Mouse (Mus musculus): ENCODE data around the gene Zdhhc20. TPM values are rescaled to one million over a fixed set of nuclear protein-coding genes. Genes with fewer than 3 reads are reported as not detected.
"Not testable (repeated sequence)": the region's sequence is repeated elsewhere in the genome, so short reads cannot be mapped to it uniquely, and the experiment has no call there.

The Zdhhc20 gene
- polyA plus RNA-seq, 1 experiment from 2014 or later: 33.8 TPM

DNA sequence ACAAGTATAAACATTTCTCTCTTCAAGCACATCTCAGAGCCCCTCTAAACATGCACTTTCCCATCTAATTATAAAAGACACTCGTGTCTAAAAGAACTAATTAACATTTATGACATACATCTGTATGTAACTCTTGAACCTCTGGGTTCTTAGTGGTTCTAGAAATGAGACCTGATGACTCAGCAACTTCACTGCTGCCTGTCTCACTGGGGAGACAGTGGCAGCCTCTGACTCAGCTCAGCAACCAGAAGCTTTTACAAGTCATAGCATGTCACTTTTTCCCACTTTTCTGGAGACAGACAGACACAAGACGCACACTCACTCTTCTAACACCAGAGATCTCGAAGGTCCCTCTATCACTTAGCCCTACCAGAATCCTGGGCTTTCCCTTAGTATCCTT, 39.7 kb downstream of the Zdhhc20 start:
- no peak overlapping the region for H3K27ac ChIP-seq (ENCODE audit: low read depth, low read length)
- no peak overlapping the region for H3K9ac ChIP-seq (ENCODE audit: low read depth, low read length)
- no peak for ATAC-seq
- WGBS: 88% methylated on average over 3 of the region's 3 CpGs
- H3K4me3 ChIP-seq (ENCODE audit: low read length): no peak overlapping the region
- no peaks in the 10 kb centered on the region for H3K9me3 ChIP-seq (ENCODE audit: control insufficient read depth, low read length)
- H3K4me1 ChIP-seq (ENCODE audit: control insufficient read depth, insufficient read depth, low read depth, low read length): no peaks in the 10 kb centered on the region
- H3K4me2 ChIP-seq (ENCODE audit: low read length): no peak overlapping the region
- peaks cover 5% of the 10 kb centered on the region for H3K36me3 ChIP-seq (ENCODE audit: control insufficient read depth, insufficient read depth, low read length)
- no peaks in the 10 kb centered on the region for H3K27me3 ChIP-seq (replicated peaks; ENCODE audit: control insufficient read depth, insufficient read depth, low read length)

DNA sequence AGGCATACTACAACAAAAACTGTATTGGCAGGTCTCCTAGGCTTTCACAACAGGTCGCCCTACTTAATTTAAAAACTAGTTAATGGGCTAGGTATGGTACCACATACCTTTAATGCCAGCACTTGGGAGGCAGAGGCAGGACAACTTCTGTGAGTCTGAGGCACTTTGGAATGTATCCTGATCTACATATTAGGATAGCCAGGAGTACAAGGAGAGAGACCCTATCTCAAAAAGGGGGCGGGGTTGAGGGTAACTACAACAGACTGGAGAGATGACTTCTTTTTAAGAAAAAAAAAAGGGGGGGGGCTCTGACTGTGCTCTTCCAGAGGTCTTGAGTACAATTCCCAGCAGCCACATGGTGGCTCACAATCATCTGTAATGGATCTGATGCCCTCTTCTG, 41.4 kb downstream of the Zdhhc20 start:
- H3K27me3 ChIP-seq (replicated peaks; ENCODE audit: control insufficient read depth, insufficient read depth, low read length): no peaks in the 10 kb centered on the region
- WGBS: 97% methylated on average over 2 of the region's 2 CpGs
- no peak overlapping the region for H3K27ac ChIP-seq (ENCODE audit: low read depth, low read length)
- no peaks in the 10 kb centered on the region for H3K4me1 ChIP-seq (ENCODE audit: control insufficient read depth, insufficient read depth, low read depth, low read length)
- H3K4me2 ChIP-seq (ENCODE audit: low read length): no peak overlapping the region
- H3K4me3 ChIP-seq (ENCODE audit: low read length): no peak overlapping the region
- peaks cover 7% of the 10 kb centered on the region for H3K36me3 ChIP-seq (ENCODE audit: control insufficient read depth, insufficient read depth, low read length)
- no peaks in the 10 kb centered on the region for H3K9me3 ChIP-seq (ENCODE audit: control insufficient read depth, low read length)
- ATAC-seq: no peak
- no peak overlapping the region for H3K9ac ChIP-seq (ENCODE audit: low read depth, low read length)

DNA sequence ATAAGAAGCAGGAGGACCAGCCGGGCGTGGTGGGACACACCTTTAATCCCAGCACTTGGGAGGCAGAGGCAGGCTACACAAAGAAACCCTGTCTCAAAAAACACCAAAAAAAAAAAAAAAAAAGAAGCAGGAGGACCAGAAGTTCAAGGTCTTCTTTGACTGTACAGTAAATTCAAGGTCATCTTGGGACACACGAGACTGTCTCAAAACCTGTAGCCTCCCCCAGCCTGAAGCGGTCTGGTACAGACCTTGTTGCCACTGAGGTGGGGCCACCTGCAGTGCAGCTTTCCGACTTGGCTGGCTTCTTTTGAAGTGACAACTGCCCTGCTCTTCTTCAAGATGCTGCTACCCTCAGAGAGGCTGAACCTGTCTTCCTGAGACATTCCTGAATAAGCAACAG, 42.0 kb downstream of the Zdhhc20 start:
- WGBS: 82% methylated on average over 5 of the region's 5 CpGs

DNA sequence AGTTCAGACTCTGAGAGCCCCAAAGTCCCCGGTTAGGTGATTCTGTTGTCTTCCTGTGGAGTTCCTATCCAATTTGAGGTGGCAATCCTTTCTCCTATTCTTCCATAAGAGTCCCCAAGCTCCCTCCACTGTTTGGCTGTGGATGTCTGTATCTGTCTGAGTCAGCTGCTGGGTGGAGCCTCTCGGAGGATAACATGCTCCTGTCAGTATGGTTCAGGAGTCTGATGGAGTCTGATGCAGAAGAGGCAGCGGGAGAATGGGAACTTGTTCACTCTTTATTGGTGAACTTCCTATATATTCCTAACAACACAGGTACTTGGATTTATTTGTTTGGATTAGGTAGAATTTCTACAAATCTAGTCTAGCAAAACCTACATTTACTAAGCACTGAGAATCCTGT, 45.5 kb downstream of the Zdhhc20 start:
- no peak overlapping the region for H3K27ac ChIP-seq (ENCODE audit: low read depth, low read length)
- H3K4me3 ChIP-seq (ENCODE audit: low read length): no peak overlapping the region
- H3K9me3 ChIP-seq (ENCODE audit: control insufficient read depth, low read length): no peaks in the 10 kb centered on the region
- 95% methylated on average over 3 of the region's 3 CpGs for WGBS
- H3K36me3 ChIP-seq (ENCODE audit: control insufficient read depth, insufficient read depth, low read length): peaks cover 10% of the 10 kb centered on the region
- H3K9ac ChIP-seq (ENCODE audit: low read depth, low read length): no peak overlapping the region
- H3K4me2 ChIP-seq (ENCODE audit: low read length): no peak overlapping the region
- no peaks in the 10 kb centered on the region for H3K27me3 ChIP-seq (replicated peaks; ENCODE audit: control insufficient read depth, insufficient read depth, low read length)
- H3K4me1 ChIP-seq (ENCODE audit: control insufficient read depth, insufficient read depth, low read depth, low read length): no peaks in the 10 kb centered on the region
- no peak for ATAC-seq

More for the DNA sequence above, 42.0 kb downstream of the Zdhhc20 start:
- not testable (repeated sequence) for H3K9ac ChIP-seq (ENCODE audit: low read depth, low read length); H3K4me2 ChIP-seq (ENCODE audit: low read length); H3K27ac ChIP-seq (ENCODE audit: low read depth, low read length); H3K9me3 ChIP-seq (ENCODE audit: control insufficient read depth, low read length); ATAC-seq; H3K4me1 ChIP-seq (ENCODE audit: control insufficient read depth, insufficient read depth, low read depth, low read length); H3K27me3 ChIP-seq (replicated peaks; ENCODE audit: control insufficient read depth, insufficient read depth, low read length); H3K36me3 ChIP-seq (ENCODE audit: control insufficient read depth, insufficient read depth, low read length); H3K4me3 ChIP-seq (ENCODE audit: low read length)

DNA sequence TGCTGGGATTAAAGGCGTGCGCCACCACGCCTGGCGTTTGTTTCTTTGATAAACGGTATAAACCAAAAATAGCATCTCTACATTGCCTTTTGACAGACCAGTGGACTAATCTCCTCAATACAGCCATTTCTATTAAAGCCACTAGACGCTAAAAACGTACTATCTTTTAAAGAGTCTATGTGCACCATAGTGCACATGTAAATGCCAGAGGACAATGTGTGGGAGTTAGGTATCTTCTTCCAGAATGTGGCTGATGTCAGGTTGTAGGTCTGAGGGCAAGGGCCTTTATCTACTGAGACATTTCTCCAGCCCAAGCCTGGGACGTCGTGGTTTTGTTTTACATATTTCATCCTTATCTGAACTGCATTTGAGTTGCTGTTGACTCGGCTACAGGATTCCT, 54.9 kb downstream of the Zdhhc20 start:
- Histone ChIP-seq H3K9ac (ENCODE audit: low read depth, low read length) (no peak overlapping the region), H3K27me3 (replicated peaks; ENCODE audit: control insufficient read depth, insufficient read depth, low read length) (no peaks in the 10 kb centered on the region), H3K36me3 (ENCODE audit: control insufficient read depth, insufficient read depth, low read length) (peaks cover 19% of the 10 kb centered on the region), H3K4me2 (ENCODE audit: low read length) (no peak overlapping the region), H3K27ac (ENCODE audit: low read depth, low read length) (no peak overlapping the region), H3K9me3 (ENCODE audit: control insufficient read depth, low read length) (no peaks in the 10 kb centered on the region), H3K4me1 (ENCODE audit: control insufficient read depth, insufficient read depth, low read depth, low read length) (no peaks in the 10 kb centered on the region), H3K4me3 (ENCODE audit: low read length) (no peak overlapping the region)
- no peak for ATAC-seq
- 96% methylated on average over 10 of the region's 10 CpGs for WGBS

DNA sequence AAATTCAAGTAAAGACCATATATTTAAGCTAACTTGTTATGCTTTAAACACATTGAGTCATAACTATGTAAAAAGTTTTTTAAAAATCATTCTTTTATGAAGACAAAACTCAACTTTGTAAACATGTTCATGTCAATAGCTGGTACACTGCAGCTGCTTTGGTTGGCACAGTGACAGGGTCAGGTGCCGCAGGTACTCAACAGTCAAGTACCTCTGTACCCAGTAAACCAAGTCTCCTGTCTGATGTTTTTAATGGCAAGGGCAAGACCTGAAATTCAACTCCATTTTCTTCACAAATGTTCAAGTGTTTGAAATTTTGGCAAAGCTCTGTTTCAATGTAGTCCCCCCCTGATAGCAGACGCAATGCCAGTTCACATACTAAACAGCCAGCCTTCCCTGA, 56.5 kb downstream of the Zdhhc20 start:
- H3K9me3 ChIP-seq (ENCODE audit: control insufficient read depth, low read length): no peaks in the 10 kb centered on the region
- peaks cover 13% of the 10 kb centered on the region for H3K36me3 ChIP-seq (ENCODE audit: control insufficient read depth, insufficient read depth, low read length)
- H3K9ac ChIP-seq (ENCODE audit: low read depth, low read length): no peak overlapping the region
- no peaks in the 10 kb centered on the region for H3K27me3 ChIP-seq (replicated peaks; ENCODE audit: control insufficient read depth, insufficient read depth, low read length)
- H3K27ac ChIP-seq (ENCODE audit: low read depth, low read length): no peak overlapping the region
- H3K4me3 ChIP-seq (ENCODE audit: low read length): no peak overlapping the region
- H3K4me2 ChIP-seq (ENCODE audit: low read length): no peak overlapping the region
- no peaks in the 10 kb centered on the region for H3K4me1 ChIP-seq (ENCODE audit: control insufficient read depth, insufficient read depth, low read depth, low read length)
- 99% methylated on average over 2 of the region's 2 CpGs for WGBS
- no peak for ATAC-seq

DNA sequence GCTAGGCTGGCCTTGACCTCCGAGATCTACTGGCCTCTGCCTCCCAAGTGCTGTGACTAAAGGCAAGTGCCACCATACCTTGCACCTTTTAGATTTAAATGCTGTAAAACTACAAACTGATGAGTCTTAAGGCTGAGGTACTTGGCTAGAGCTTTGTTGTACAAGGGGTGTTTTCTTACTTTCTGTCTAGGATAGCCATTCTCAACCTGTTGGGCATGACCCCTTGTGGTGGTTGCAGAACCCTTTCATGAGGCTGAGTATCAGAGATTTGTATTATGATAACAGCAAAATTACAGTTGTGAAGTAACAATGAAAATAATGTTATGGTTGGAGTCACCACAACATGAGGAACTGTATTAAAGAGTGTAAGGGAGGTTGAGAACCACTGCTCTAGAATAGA, 62.8 kb downstream of the Zdhhc20 start:
- Histone ChIP-seq H3K27me3 (replicated peaks; ENCODE audit: control insufficient read depth, insufficient read depth, low read length) (no peaks in the 10 kb centered on the region), H3K4me3 (ENCODE audit: low read length) (peak overlapping the region; percentile 90), H3K27ac (ENCODE audit: low read depth, low read length) (peak overlapping the region; percentile 9; the same call in 1 of the 2 replicates), H3K9ac (ENCODE audit: low read depth, low read length) (peak overlapping the region; percentile 95), H3K4me2 (ENCODE audit: low read length) (peak overlapping the region; percentile 79), H3K4me1 (ENCODE audit: control insufficient read depth, insufficient read depth, low read depth, low read length) (peaks cover 11% of the 10 kb centered on the region), H3K9me3 (ENCODE audit: control insufficient read depth, low read length) (no peaks in the 10 kb centered on the region), H3K36me3 (ENCODE audit: control insufficient read depth, insufficient read depth, low read length) (no peaks in the 10 kb centered on the region)
- ATAC-seq: no peak
- 71% methylated on average over 1 of the region's 1 CpGs for WGBS

DNA sequence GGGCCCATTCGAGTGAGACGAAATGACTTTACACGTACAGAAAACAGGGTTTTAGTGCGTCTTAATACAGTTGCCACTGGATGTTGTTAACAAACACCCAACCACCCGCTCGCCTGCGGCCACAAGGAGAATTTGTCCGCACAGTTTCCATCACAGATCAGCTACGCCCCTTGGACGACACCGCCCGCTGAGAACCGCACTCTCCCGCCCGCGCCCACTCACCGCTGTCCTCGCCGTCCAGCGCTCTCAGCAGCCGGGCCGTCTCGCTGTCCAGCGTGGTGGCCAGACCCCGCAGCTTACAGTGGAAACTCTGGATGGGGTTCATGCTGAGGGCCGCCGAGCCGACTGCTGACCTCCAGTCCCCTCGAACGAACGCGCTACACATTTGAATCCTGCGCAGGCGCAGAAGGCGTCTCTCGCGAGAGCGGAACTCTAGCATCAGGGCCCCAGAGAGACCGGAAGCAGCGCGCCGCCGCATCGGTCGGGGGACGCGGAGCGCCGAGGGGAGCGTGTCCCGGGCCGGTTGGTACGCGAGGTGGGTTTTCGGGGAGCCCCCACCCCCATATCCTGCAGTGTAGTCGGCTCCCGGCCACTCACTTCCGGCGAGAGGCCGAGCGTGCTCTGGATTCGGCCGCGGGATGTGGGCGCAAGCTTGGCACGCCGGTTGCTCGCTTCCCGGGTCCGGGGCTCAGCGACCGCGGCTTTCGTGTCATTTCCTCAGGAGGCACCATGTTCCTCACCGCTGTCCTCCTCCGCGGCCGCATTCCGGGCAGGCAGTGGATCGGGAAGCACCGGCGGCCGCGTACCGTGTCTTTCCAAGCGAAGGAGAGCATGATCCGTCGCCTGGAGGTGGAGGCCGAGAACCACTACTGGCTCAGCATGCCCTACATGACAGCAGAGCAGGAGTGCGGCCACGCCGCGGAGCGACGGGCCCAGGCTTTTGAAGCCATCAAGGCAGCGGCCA, 64.0 kb downstream of the Zdhhc20 start, which contains the start of the genes Ska3 and Mrpl57:
Ska3 (minus strand) TSS at position 398 of the 964 bp plus-strand sequence.
Mrpl57 (plus strand) TSS at position 447 of the 964 bp plus-strand sequence.
- Histone ChIP-seq H3K4me3 (ENCODE audit: low read length) (peak within 1 kb of the TSS; percentile 90), H3K36me3 (ENCODE audit: control insufficient read depth, insufficient read depth, low read length) (no peaks in the 10 kb centered on the region), H3K27me3 (replicated peaks; ENCODE audit: control insufficient read depth, insufficient read depth, low read length) (no peaks in the 10 kb centered on the region), H3K9ac (ENCODE audit: low read depth, low read length) (peak within 1 kb of the TSS; percentile 95), H3K4me1 (ENCODE audit: control insufficient read depth, insufficient read depth, low read depth, low read length) (peaks cover 11% of the 10 kb centered on the region), H3K4me2 (ENCODE audit: low read length) (peak within 1 kb of the TSS; percentile 79), H3K9me3 (ENCODE audit: control insufficient read depth, low read length) (no peaks in the 10 kb centered on the region), H3K27ac (ENCODE audit: low read depth, low read length) (peak within 1 kb of the TSS; percentile 92)
- peak; percentile 97 for ATAC-seq
- WGBS: under 1% methylated on average over 89 of the region's 96 CpGs

DNA sequence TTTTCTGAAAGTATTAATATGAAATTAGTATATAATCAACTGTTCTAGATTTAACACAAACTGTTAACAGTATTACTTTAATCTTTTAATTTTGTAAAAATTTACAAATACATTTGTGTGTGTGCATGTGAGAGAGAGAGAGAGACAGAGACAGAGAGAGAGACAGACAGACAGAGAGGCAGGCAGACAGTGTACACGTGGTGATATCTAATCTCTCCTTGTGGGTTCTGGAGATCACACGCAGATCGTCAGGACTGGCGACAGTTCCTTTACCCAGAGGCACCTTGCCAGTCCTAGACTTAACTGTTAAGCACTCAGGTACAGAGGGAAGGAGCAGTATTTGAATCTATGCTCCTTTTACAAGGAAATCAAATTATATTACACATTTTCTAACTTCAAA, 69.2 kb downstream of the Zdhhc20 start:
- Histone ChIP-seq H3K36me3 (ENCODE audit: control insufficient read depth, insufficient read depth, low read length) (no peaks in the 10 kb centered on the region), H3K4me3 (ENCODE audit: low read length) (no peak overlapping the region), H3K4me2 (ENCODE audit: low read length) (no peak overlapping the region), H3K9ac (ENCODE audit: low read depth, low read length) (no peak overlapping the region), H3K27me3 (replicated peaks; ENCODE audit: control insufficient read depth, insufficient read depth, low read length) (no peaks in the 10 kb centered on the region), H3K4me1 (ENCODE audit: control insufficient read depth, insufficient read depth, low read depth, low read length) (peaks cover 2% of the 10 kb centered on the region; the same call in 1 of the 2 replicates), H3K9me3 (ENCODE audit: control insufficient read depth, low read length) (no peaks in the 10 kb centered on the region), H3K27ac (ENCODE audit: low read depth, low read length) (no peak overlapping the region)
- ATAC-seq: no peak
- 91% methylated on average over 4 of the region's 4 CpGs for WGBS
